Mouse (Mus musculus) activated CD4-positive, CD25-positive, alpha-beta regulatory T cell, adult 4 months (primary cell): Measurements from ENCODE around the gene Slc10a4. TPM values are rescaled to one million over a fixed set of nuclear protein-coding genes. Genes with fewer than 3 reads are reported as not detected.
A peak's percentile ranks its signal among the peaks of the same experiment; 100 is the strongest.
"Not testable (repeated sequence)": the region's sequence is repeated elsewhere in the genome, so short reads cannot be mapped to it uniquely, and the experiment has no call there.

Experiments used
- ATAC-seq: one replicate; pipeline ENCODE4 v1.8.0; 2017
- polyA plus RNA-seq, 2 experiments: library from polyadenylated mRNA; unstranded; fragments of 100-300 nt; shearing (Covaris generic); gene quantifications; one replicate each; pipeline ENCODE4 v1.2.1; 2017

Gene Slc10a4
- polyA plus RNA-seq, result not detected

DNA sequence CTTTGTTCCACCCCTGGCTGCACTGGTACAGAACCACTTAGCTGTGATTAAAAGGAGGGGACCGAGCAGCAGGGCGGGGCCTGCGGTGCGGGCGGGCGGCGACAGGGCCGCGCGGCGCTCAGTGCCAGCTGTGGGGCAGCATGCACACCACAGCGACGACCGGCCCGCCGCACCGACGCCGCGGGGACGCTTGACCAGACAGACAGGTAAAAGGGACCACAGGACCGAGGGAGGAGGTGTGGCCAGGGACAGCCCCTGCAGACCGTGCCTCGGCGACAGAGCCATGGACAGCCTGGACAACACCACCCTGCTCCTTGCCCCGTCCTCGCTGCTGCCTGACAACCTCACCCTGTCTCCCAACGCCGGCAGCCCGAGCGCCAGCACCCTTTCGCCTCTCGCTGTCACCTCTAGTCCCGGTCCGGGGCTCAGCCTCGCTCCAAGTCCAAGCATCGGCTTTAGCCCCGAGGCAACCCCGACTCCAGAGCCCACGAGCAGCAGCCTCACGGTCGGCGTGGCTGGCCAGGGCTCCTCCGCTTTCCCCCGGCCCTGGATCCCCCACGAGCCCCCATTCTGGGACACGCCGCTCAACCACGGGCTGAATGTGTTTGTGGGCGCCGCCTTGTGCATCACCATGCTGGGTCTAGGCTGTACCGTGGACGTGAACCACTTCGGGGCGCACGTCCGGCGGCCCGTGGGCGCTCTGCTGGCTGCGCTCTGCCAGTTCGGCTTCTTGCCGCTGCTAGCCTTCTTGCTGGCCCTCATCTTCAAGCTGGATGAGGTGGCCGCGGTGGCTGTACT lies at the start of gene Slc10a4:
Gene Slc10a4 (plus strand): TSS at position 100 of the 798 bp plus-strand sequence.
- ATAC-seq, result no peak

DNA sequence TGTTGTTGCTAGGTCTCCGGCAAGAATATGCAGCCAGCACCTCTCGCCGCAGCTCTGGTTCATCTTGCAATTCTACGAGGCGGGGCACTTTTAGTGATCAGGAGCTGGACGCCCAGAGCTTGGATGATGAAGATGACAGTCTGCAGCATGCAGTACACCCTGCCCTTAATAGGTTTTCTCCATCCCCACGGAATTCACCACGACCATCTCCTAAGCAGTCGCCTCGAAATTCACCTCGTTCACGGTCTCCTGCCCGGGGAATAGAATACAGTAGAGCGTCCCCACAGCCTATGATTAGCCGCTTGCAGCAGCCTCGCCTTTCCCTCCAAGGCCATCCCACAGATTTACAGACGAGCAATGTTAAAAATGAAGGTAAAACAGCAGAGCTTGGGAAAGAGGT lies 49.4 kb upstream of the Slc10a4 start:
- no peak for ATAC-seq

GRCm38 (mm10) chr5:72960096-72960495 lies 46.6 kb upstream of the Slc10a4 start:
- ATAC-seq, result no peak

GRCm38 (mm10) chr5:72965706-72966105 lies 41.0 kb upstream of the Slc10a4 start:
- no peak for ATAC-seq

DNA sequence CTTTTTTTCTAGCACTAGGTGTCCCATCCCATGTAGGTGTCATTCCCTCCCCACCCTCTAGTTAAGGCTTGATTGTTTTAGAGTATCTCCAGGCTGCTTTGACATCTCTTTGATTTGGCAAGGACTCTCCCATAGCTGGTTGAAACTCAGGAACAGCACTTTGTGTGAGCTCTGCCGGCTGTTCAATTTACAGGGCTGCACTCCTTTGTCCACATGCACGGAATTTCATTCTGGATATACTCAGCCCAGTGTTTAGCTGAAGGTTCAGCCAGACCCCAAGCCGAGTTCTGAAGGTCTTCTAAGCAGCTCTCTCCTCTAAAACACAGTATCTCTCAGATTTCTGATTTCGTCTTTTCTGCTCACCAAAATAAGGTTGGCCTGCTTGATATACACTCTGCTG lies 34.2 kb upstream of the Slc10a4 start:
- ATAC-seq, result no peak

DNA sequence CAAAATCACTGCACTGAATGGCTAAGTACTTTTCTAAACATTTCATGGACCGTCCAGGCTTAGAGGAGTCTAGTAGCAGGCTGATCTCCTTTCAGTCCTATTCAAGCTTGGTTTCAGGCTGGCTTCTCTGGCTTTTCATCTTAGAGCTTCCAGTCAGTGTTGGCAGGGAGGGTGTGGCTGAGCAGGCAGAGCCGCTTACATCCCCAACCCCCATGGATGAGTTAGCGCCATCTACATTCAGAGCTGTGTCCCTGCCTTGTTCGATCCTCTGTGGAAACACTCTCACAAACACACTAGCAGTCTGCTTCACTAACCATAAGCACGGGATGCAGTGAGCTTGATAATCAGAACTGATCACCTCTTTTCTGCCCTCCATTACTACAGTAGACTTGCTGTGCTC lies 33.7 kb upstream of the Slc10a4 start:
- no peak for ATAC-seq

DNA sequence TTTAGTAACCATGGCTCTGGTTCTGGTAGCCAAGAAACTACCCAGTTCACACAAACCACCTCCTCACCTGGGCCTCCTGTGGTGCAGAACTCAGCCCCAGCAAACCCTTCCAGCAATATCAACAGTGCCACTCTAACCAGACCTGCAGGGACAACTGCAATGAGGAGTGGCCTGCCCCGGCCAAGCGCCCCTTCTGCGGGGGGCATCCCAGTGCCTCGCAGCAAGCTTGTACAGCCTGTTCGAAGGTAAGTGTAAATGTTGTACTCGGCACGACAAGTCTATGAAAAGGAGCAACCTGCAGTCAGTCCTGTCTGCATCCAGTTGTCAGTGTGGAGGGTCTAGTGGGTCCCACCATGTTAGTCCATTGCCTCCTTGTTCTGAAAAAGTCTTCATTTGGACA lies 32.1 kb upstream of the Slc10a4 start, which contains the start of gene Gm10135:
Gene Gm10135 (minus strand): TSS at position 101 of the 400 bp plus-strand sequence.
- no peak for ATAC-seq

GRCm38 (mm10) chr5:72975996-72976395 lies 30.7 kb upstream of the Slc10a4 start:
- ATAC-seq, result no peak

DNA sequence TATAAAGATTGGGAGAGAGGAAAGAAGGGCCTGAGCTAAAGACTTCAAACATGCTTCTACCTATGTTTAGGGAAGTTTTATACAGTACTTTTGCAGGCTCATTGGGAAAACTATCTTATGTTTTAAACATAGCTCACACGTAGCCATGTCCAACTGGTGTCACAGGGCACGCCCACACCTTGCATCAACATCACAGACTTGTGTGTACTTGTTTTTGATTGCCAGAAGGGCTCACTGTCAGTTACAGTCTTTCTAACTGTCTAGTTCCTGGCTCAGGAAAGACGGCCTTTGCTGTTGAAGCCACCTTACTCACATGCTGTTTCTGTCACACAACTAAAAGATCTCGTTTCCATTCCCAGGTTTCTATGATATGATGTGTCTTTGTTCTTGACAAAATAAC lies 30.1 kb upstream of the Slc10a4 start:
- ATAC-seq, result no peak

DNA sequence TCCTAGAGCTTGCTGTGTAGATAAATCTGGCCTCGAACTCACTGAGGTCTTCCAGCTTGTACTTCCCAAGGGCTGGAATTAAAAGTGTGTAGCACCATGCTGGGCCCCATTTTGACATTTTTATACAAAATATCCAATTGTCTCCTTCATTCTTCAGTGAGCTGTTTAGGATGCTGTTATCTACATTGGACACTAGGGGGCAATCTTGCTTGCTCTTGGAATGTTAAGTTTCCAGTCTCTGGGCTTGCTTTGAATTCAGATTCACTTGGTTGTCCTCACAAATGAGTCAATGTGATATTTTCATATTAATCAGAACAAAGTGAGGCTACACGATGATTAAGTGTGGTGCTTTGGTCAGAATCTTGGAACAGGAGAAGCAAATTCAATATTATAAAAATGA lies 22.6 kb upstream of the Slc10a4 start:
- peak; percentile 46 for ATAC-seq

DNA sequence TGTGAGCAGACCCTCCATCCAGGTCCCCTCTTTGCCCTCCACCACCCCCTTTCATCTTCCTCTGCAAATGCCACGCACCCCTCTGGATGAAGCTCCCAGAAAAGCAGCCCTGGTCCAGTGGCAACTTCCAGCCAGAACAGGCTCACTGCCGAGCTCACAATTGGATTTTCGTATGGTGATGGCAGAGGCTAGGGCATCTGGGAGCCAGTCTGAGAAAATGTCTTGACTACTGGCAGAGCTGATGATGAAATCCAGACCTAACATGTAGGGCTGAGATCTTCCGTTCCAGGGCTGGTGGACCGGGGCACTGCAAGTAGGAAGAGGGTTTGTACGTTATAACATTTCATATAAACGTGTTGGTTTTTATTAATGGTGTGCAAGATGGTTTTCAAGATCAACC lies 18.9 kb upstream of the Slc10a4 start:
- ATAC-seq, result no peak

DNA sequence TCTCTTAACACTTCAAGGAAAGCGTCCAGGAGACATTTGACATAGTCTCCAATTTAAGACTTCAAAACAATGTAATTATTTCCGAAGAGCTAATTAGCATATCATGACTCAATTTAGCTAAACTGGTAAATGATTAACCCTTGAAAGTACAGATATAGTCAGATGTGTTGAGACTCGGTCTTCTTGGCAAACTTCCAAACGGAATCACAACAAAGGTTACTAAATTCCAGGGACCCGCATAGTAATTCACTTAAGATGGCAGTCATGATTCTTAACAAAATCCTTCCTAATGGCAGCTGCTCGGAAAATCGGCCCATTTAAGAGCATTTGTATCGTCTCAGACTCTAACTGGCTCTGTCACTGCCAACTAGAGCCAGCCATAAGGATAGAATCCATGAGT lies 16.9 kb upstream of the Slc10a4 start:
- no peak for ATAC-seq

DNA sequence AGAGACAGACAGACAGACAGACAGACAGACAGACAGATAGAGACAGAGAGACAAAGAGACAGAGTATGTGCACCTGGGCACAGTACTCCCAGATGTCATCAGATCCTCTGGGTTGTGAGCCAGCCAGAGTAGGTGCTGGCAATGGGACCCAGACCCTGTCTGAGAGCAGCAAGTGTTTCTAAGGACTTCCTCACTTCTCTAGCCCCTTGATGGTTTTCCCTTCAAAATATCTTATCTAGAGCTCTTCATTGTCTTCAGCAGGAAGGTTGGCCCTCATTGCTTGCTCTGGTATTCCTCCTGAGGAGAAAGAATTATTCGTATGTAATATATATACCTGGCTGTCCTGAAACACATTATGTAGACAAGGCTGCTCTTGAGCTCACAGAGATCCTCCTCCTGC lies 14.2 kb upstream of the Slc10a4 start:
- ATAC-seq, result no peak

DNA sequence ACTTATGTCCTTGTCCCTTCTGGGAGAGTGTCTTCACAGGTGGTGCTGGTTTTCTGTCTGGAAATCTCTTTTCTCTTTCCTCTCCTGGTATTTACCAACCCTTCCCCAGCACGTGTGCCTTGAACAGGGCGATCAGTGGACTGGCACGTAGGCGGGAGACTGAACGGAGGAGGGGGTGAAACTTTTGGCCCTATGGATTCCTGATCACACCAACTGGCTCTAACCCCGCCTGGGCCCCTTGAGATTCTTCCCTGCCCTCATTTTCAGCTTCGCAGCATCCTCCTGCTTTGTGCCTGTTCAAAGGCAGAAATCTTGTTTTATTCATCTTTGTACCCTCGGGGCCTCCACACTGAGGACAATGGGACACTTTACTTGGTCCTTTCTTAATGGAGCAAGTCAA lies 12.3 kb upstream of the Slc10a4 start:
- ATAC-seq, result no peak

DNA sequence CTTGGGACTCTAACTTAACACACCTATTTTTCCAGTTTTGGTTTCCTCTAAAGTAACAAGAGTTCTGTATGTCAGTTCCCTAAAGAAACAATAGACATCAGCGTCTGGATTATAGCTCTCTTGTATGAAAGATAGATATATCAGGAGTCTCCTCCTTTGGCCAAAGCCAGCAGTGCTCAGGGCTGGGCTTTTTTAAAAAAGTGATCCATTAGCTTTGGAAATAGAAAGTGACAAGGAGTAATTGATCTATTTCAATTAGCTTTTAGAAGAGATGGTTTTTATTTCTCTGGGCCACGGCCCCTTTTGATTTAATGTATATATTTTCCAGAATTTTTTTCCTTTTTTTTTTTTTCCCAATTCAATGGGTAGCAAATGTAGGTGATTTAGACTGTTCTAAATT lies 11.8 kb upstream of the Slc10a4 start:
- no peak for ATAC-seq

- no peak for ATAC-seq
Measured at GRCm38 (mm10) chr5:72995379-72995778, 11.3 kb upstream of the Slc10a4 start.

DNA sequence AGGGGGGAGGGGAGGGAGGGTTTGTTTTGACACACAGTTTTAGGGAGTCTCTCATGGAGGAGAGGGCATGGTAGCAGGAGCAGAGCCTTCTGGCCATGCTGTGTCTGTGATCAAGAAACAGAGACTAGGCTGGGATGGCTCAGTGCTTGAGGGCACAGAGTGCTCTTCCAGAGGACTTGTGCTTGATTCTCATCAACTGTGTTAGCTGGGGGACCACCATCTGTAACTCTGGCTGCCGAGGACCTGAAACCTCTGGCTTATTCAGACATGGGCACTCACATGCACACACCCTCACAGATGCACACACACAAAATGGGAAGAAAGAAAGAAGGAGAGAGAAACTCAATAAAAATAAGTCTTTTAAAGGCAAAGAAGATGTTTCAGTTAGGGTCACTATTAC lies 8.1 kb upstream of the Slc10a4 start:
- ATAC-seq, result not testable (repeated sequence)

- ATAC-seq, result no peak
Measured at GRCm38 (mm10) chr5:73004046-73004445, 2.6 kb upstream of the Slc10a4 start.

- ATAC-seq, result no peak
Measured at GRCm38 (mm10) chr5:73007582-73007959, 888 bp downstream of the Slc10a4 start.

DNA sequence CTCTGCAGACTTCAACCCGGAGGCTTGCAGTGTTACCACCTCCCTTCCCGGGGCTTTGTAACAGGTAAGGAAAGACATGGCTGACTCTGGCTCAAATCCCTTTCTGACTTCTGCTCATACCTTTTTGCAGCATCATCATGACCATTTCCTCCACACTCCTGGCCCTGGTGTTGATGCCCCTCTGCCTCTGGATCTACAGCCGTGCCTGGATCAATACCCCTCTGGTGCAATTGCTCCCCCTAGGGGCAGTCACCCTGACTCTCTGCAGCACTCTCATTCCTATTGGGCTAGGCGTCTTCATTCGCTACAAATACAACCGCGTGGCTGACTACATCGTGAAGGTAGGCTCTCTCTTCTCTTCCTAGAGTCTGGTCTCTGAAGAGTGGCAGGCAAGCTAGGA lies 1.5 kb downstream of the Slc10a4 start:
- ATAC-seq, result peak; percentile 49

- not testable (repeated sequence) for ATAC-seq
Measured at GRCm38 (mm10) chr5:73011806-73012205, 5.1 kb downstream of the Slc10a4 start.

GRCm38 (mm10) chr5:73012884-73013610 lies 6.4 kb downstream of the Slc10a4 start:
- ATAC-seq, result not testable (repeated sequence)

DNA sequence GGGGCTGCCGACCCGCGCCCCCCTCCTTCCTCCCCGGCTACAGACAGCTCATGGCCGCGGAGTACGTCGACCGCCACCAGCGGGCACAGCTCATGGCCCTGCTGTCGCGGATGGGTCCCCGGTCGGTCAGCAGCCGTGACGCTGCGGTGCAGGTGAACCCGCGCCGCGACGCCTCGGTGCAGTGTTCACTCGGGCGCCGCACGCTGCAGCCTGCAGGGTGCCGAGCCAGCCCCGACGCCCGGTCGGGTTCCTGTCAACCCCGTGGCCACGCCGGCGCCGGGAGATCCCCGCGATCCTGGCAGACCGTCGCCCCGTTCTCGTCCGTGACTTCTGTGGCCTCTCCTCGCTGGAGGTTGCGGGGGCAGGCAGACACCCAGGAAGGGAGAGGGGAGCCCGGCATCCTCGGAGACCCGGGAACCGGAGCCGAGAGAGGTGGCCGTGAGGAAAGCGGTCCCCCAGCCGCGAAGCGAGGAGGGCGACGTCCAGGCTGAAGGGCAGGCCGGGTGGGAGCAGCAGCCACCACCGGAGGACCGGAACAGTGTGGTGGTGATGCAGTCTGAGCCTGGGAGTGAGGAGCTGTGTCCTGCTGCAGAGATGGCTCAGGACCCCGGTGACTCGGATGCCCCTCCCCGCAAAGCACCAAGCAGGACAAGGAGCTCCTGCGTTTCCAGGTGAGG lies 7.1 kb downstream of the Slc10a4 start:
- ATAC-seq, result peak; percentile 36

DNA sequence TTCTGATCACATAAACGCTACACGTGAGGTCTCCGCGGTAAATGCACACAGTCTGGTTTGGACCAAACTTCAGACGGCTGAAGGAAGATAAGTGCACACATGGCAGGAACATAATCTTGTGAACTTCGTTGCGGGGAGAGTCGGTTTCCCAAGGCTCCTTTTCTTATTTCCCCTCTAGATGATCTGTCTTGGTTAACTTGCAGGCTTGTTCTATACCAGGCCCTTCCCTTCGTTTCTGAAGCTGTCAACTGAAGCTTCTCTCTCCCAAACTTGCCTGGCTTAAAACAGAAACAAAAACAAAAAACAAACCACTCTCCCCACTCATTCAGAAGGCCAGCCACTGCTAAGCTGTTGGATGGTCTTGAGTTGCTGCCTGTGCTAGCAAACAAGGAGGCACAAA lies 8.1 kb downstream of the Slc10a4 start:
- no peak for ATAC-seq
